Mouse (Mus musculus) neural tube, embryonic 15.5 days (tissue): ENCODE data around the gene Trim50. TPM values are rescaled to one million over a fixed set of nuclear protein-coding genes. Genes with fewer than 3 reads are reported as not detected.

Source experiments
- ATAC-seq: fragments of 200-750 bp; cut with Nextera tagmentation; 2 replicates; pipeline ENCODE4 v1.8.0; 2017; ENCODE audit warnings: mild to moderate bottlenecking, moderate TSS enrichment, moderate library complexity; ENCODE audit not compliant: low FRiP score
- H3K27ac ChIP-seq: fragments of 300-500 bp; sonication (generic); replicated peaks from 2 replicates; pipeline ENCODE4 v1.5.1; 2015; ENCODE audit warnings: mild to moderate bottlenecking, inconsistent platforms
- H3K27me3 ChIP-seq: fragments of 300-500 bp; sonication (generic); replicated peaks from 2 replicates; pipeline ENCODE4 v1.6.1; 2015; ENCODE audit warnings: inconsistent platforms
- H3K36me3 ChIP-seq: fragments of 300-500 bp; sonication (generic); 2 replicates; pipeline ENCODE4 v1.6.1; 2015; ENCODE audit warnings: inconsistent platforms
- H3K4me1 ChIP-seq: fragments of 300-500 bp; sonication (generic); 2 replicates; pipeline ENCODE4 v1.6.1; 2015; ENCODE audit warnings: inconsistent platforms
- H3K4me2 ChIP-seq: fragments of 300-500 bp; sonication (generic); 2 replicates; pipeline ENCODE4 v1.6.1; 2015; ENCODE audit warnings: inconsistent platforms, mild to moderate bottlenecking, moderate library complexity
- H3K4me3 ChIP-seq: fragments of 300-500 bp; sonication (generic); replicated peaks from 2 replicates; pipeline ENCODE4 v1.5.1; 2015; ENCODE audit warnings: mild to moderate bottlenecking, inconsistent platforms
- H3K9ac ChIP-seq: fragments of 300-500 bp; sonication (generic); replicated peaks from 2 replicates; pipeline ENCODE4 v1.6.1; 2015; ENCODE audit warnings: mild to moderate bottlenecking, inconsistent platforms
- H3K9me3 ChIP-seq: fragments of 300-500 bp; sonication (generic); replicated peaks from 2 replicates; pipeline ENCODE4 v1.6.1; 2016; ENCODE audit warnings: inconsistent platforms
- WGBS: fragments of 180-500 bp; shearing (Covaris S2); methylation state at CpG from one replicate; pipeline ENCODE4 v1.1.7; 2015; ENCODE audit warnings: mixed read lengths; 5-methylcytosine and 5-hydroxymethylcytosine counted together
- polyA plus RNA-seq: library from polyadenylated mRNA; unstranded; fragments of >200 nt; fragmentation: Nextera tagmentation; extraction: Ambion mirVana; gene quantifications from 2 replicates; pipeline ENCODE4 v1.2.1, GENCODE M21; 2015

Trim50 gene
- 0.13 TPM in 1 of 2 replicates, not detected in the other for polyA plus RNA-seq

DNA sequence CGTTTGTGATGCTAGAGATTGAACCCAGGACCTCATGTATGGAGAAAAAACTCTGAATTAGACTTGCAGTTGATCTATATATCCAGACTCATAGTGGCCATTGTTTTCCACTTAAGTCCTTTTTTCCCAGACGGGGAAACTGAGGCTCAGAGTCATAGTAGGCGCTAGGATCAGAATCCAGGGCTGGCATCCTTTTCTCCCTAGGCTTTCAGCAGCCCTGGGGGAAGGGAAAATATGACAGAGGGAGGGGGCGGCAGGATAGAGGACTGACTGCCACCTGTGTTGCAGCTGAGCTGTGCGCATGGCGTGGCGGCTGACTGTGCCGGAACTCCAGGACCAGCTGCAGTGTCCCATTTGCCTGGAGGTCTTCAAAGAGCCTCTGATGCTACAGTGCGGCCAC, at the start of gene Trim50:
Trim50 (plus strand) TSS at position 301 of the 400 bp plus-strand sequence.
- 58% methylated on average over 9 of the region's 9 CpGs for WGBS
- peaks cover 18% of the 10 kb centered on the region for H3K27me3 ChIP-seq
- H3K4me2 ChIP-seq, result no peak within 1 kb of the TSS
- no peak within 1 kb of the TSS for H3K27ac ChIP-seq
- H3K9me3 ChIP-seq, result peaks cover 4% of the 10 kb centered on the region
- H3K36me3 ChIP-seq, result no peaks in the 10 kb centered on the region
- no peak within 1 kb of the TSS for H3K4me3 ChIP-seq
- no peak for ATAC-seq
- no peaks in the 10 kb centered on the region for H3K4me1 ChIP-seq
- H3K9ac ChIP-seq, result no peak within 1 kb of the TSS

DNA sequence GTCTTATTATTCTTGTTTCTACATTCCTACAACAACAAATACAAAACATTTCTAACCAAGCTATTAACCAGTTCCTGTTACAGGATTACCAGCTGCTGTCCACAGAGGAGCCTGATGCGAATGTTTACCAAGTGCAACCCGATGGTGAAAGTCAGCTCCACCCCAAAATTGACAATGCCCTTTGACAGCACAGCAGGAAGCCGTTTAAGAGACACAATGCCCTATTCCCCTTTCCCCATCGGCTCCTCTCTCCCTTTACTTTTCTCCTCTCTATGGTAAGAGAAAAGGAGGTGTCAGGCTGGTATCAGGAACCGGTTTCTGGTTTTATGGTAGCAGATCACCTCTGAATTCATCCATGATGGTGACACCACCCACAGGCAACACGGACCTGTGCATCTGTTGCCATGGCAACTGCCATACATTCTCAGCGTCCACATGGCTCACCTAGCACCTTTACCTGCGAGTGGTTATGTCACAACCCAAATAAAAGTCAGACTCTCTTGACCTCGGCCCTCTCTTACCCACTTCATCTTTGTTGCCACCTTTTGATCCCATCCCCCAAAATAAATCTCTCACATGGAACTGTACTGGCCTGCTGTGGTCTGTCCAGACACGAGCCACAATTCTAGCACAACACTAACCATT, 46.7 kb upstream of the Trim50 start:
- whole genome bisulfite sequencing, result 41% methylated on average over 10 of the region's 10 CpGs
- Histone ChIP-seq H3K9ac (no peak overlapping the region), H3K9me3 (no peaks in the 10 kb centered on the region), H3K4me2 (no peak overlapping the region), H3K4me3 (no peak overlapping the region), H3K27me3 (no peaks in the 10 kb centered on the region), H3K27ac (no peak overlapping the region), H3K4me1 (no peaks in the 10 kb centered on the region), H3K36me3 (no peaks in the 10 kb centered on the region)
- ATAC-seq, result no peak

- Histone ChIP-seq H3K4me2 (no peak overlapping the region), H3K9me3 (no peaks in the 10 kb centered on the region), H3K27me3 (no peaks in the 10 kb centered on the region), H3K4me3 (no peak overlapping the region), H3K4me1 (no peaks in the 10 kb centered on the region), H3K27ac (no peak overlapping the region), H3K36me3 (no peaks in the 10 kb centered on the region), H3K9ac (no peak overlapping the region)
- no peak for ATAC-seq
- WGBS, result 82% methylated on average over 3 of the region's 3 CpGs
Observed at GRCm38 (mm10) chr5:135316177-135316576, 36.9 kb upstream of the Trim50 start.

GRCm38 (mm10) chr5:135319856-135320255, 33.2 kb upstream of the Trim50 start:
- ATAC-seq, result no peak
- no peak overlapping the region for H3K4me3 ChIP-seq
- no peak overlapping the region for H3K9ac ChIP-seq
- no peaks in the 10 kb centered on the region for H3K4me1 ChIP-seq
- no peak overlapping the region for H3K4me2 ChIP-seq
- no peak overlapping the region for H3K27ac ChIP-seq
- H3K9me3 ChIP-seq, result no peaks in the 10 kb centered on the region
- H3K36me3 ChIP-seq, result no peaks in the 10 kb centered on the region
- 68% methylated on average over 2 of the region's 2 CpGs for WGBS
- H3K27me3 ChIP-seq, result no peaks in the 10 kb centered on the region

DNA sequence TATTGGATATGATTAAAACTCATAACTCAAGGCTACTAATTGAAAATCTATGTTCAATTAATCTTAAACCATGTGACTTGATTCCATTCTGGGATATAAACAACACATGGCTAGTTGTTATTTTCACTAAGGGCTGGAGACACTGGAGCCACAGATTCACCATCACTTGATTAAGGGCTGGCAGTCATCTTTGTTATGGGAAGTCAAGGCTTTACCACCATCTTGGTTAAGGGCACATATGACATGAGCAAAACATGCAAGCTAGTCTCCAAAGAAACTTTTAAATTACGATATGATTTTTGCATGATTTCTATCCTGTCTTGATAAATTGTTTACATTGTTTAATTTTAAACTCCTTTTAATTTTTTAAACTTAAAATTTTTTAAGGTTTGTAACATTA, 30.9 kb upstream of the Trim50 start:
- H3K27me3 ChIP-seq, result no peaks in the 10 kb centered on the region
- no peak overlapping the region for H3K9ac ChIP-seq
- H3K27ac ChIP-seq, result no peak overlapping the region
- ATAC-seq, result no peak
- no peaks in the 10 kb centered on the region for H3K9me3 ChIP-seq
- no peaks in the 10 kb centered on the region for H3K4me1 ChIP-seq
- H3K4me2 ChIP-seq, result no peak overlapping the region
- 91% methylated on average over 1 of the region's 1 CpGs for WGBS
- no peak overlapping the region for H3K4me3 ChIP-seq
- H3K36me3 ChIP-seq, result no peaks in the 10 kb centered on the region

- Histone ChIP-seq H3K36me3 (no peaks in the 10 kb centered on the region), H3K4me3 (no peak overlapping the region), H3K4me1 (no peaks in the 10 kb centered on the region), H3K27ac (no peak overlapping the region), H3K9me3 (no peaks in the 10 kb centered on the region), H3K4me2 (no peak overlapping the region), H3K27me3 (no peaks in the 10 kb centered on the region), H3K9ac (no peak overlapping the region)
- ATAC-seq, result no peak
- 19% methylated on average over 3 of the region's 3 CpGs for WGBS
Observed at GRCm38 (mm10) chr5:135326121-135326659, 26.9 kb upstream of the Trim50 start.

DNA sequence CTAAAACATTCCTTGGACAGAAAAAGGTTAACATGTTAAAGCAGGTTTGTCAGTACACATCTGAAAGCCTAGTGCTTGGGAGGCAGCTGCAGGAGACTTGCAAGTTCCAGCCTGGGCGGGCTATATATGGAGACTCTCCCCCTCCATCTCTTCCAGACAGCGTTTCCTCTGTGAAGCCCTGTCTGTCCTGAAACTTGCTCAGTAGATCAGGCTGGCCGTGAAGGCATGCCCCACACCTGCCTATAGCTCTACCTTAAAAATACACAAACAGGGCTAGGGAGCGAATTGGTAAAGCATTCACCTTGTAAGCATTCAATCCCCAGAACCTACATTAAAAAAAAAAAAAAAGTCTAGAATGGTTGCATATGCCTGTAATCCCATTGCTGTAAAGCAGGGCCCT, 23.6 kb upstream of the Trim50 start:
- H3K9me3 ChIP-seq, result no peaks in the 10 kb centered on the region
- no peak overlapping the region for H3K27ac ChIP-seq
- no peaks in the 10 kb centered on the region for H3K27me3 ChIP-seq
- no peak for ATAC-seq
- no peak overlapping the region for H3K9ac ChIP-seq
- H3K36me3 ChIP-seq, result no peaks in the 10 kb centered on the region
- H3K4me3 ChIP-seq, result no peak overlapping the region
- 88% methylated on average over 4 of the region's 4 CpGs for WGBS
- no peaks in the 10 kb centered on the region for H3K4me1 ChIP-seq
- H3K4me2 ChIP-seq, result no peak overlapping the region

DNA sequence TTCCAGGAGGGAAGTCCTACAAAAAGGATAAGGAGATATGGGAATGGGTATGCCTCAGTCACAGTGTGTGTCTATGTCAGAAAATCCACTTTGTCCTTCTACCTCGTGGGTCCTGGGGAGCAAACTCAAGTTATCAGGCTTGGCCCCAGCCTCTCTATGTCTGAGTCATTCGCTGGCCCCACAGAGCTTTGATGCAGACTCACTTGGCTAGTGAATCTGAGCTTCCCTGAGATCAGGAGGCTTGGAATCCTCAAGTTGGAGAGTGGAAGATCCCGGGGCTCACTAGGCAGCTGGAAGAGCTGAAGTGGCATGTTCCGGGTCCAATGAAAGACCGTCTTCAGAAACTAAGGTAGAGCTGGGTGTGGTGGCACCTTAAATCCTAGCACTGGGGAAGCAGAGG, 22.9 kb upstream of the Trim50 start:
- ATAC-seq, result no peak
- no peaks in the 10 kb centered on the region for H3K4me1 ChIP-seq
- no peaks in the 10 kb centered on the region for H3K9me3 ChIP-seq
- no peaks in the 10 kb centered on the region for H3K36me3 ChIP-seq
- H3K4me3 ChIP-seq, result no peak overlapping the region
- no peak overlapping the region for H3K4me2 ChIP-seq
- H3K27ac ChIP-seq, result no peak overlapping the region
- H3K9ac ChIP-seq, result no peak overlapping the region
- WGBS, result 83% methylated on average over 5 of the region's 5 CpGs
- no peaks in the 10 kb centered on the region for H3K27me3 ChIP-seq

- Histone ChIP-seq H3K9me3 (no peaks in the 10 kb centered on the region), H3K27me3 (no peaks in the 10 kb centered on the region), H3K27ac (no peak overlapping the region), H3K36me3 (no peaks in the 10 kb centered on the region), H3K4me2 (no peak overlapping the region), H3K4me1 (no peaks in the 10 kb centered on the region), H3K4me3 (no peak overlapping the region), H3K9ac (no peak overlapping the region)
- no peak for ATAC-seq
- 84% methylated on average over 6 of the region's 6 CpGs for WGBS
Observed at GRCm38 (mm10) chr5:135331161-135331560, 21.9 kb upstream of the Trim50 start.

DNA sequence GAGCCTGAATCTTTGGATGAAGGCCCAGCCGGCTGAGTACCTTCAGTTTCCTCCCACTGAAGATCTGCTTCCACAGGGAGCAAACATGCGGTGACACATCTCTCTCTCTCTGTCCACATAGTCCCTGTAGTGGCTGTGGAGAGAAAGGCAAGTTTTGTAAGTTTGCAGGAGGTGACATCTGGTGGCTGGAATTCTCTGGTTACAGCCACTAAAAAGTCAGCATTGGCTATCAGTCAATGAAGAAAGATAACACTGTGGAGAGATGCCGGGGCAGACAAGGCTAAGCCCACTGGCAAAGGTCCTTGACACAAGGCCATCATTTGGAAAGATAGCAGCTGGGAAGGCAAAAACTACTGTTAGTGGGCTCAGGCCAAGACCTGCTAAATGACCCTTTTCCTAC, 15.5 kb upstream of the Trim50 start:
- no peak for ATAC-seq
- WGBS, result 71% methylated on average over 3 of the region's 3 CpGs

DNA sequence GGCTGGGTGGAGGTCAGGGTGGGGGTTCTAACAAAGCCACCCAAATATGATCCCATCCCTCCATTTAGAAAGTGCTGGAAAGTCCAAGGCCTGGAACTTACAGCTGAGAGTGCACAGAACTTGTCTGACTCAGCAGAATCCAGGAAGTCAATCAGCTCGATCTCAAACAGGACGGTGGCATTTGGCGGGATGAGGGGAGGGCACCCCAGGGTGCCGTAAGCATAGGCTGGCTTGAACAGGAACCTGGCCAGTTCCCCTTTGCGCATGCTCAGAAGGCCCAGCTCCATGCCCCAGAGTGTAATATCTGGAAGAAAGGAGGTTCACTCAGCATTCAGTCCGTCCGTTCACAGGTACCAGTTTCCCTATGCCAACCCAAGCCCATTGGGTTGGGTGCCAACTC, 7.1 kb upstream of the Trim50 start:
- Histone ChIP-seq H3K27me3 (no peaks in the 10 kb centered on the region), H3K4me3 (no peak overlapping the region), H3K4me1 (no peaks in the 10 kb centered on the region), H3K36me3 (no peaks in the 10 kb centered on the region), H3K9ac (no peak overlapping the region), H3K4me2 (no peak overlapping the region), H3K27ac (no peak overlapping the region), H3K9me3 (no peaks in the 10 kb centered on the region)
- no peak for ATAC-seq
- WGBS, result 76% methylated on average over 7 of the region's 7 CpGs

More for the DNA sequence above, 15.5 kb upstream of the Trim50 start:
- Histone ChIP-seq H3K27ac (no peak overlapping the region), H3K9ac (no peak overlapping the region), H3K4me2 (no peak overlapping the region), H3K9me3 (no peaks in the 10 kb centered on the region), H3K4me1 (no peaks in the 10 kb centered on the region), H3K36me3 (no peaks in the 10 kb centered on the region), H3K4me3 (no peak overlapping the region), H3K27me3 (no peaks in the 10 kb centered on the region)

- H3K36me3 ChIP-seq, result no peaks in the 10 kb centered on the region
- no peak for ATAC-seq
- no peak overlapping the region for H3K9ac ChIP-seq
- no peaks in the 10 kb centered on the region for H3K9me3 ChIP-seq
- 25% methylated on average over 1 of the region's 1 CpGs for WGBS
- H3K27ac ChIP-seq, result no peak overlapping the region
- no peaks in the 10 kb centered on the region for H3K4me1 ChIP-seq
- no peaks in the 10 kb centered on the region for H3K27me3 ChIP-seq
- H3K4me3 ChIP-seq, result no peak overlapping the region
- no peak overlapping the region for H3K4me2 ChIP-seq
Observed at GRCm38 (mm10) chr5:135346430-135346829, 6.7 kb upstream of the Trim50 start.
